Mouse (Mus musculus): ENCODE measurements around the gene Kidins220.

Kidins220 gene

GRCm38 (mm10) chr12:24963393-24964022 is 11.2 kb upstream of the Kidins220 start:
- DNase-seq (ENCODE audit: low spot score): no peak

GRCm38 (mm10) chr12:24965406-24965805 is 9.3 kb upstream of the Kidins220 start:
- DNase-seq (ENCODE audit: low spot score): no peak

GRCm38 (mm10) chr12:24966046-24966445 is 8.7 kb upstream of the Kidins220 start:
- no peak for DNase-seq (ENCODE audit: low spot score)

- no peak for DNase-seq (ENCODE audit: low spot score)
These were observed 3.1 kb upstream of the Kidins220 start for GRCm38 (mm10) chr12:24971490-24972200.

- no peak for DNase-seq (ENCODE audit: low spot score)
These were observed 2.1 kb upstream of the Kidins220 start for GRCm38 (mm10) chr12:24972371-24973350.

GRCm38 (mm10) chr12:24973586-24973985 is 1.1 kb upstream of the Kidins220 start:
- no peak for DNase-seq (ENCODE audit: low spot score)

GRCm38 (mm10) chr12:24975115-24975733 is 499 bp downstream of the Kidins220 start:
- DNase-seq (ENCODE audit: low spot score): peak; percentile 61

- DNase-seq (ENCODE audit: low spot score): no peak
These were observed 10.5 kb downstream of the Kidins220 start for GRCm38 (mm10) chr12:24985226-24985625.

GRCm38 (mm10) chr12:24995350-24995749 is 20.6 kb downstream of the Kidins220 start:
- no peak for DNase-seq (ENCODE audit: low spot score)

- DNase-seq (ENCODE audit: low spot score): no peak
These were observed 30.6 kb downstream of the Kidins220 start for GRCm38 (mm10) chr12:25005350-25005749.

GRCm38 (mm10) chr12:25009957-25010356 is 35.2 kb downstream of the Kidins220 start:
- DNase-seq (ENCODE audit: low spot score): no peak

- DNase-seq (ENCODE audit: low spot score): no peak
These were observed 35.7 kb downstream of the Kidins220 start for GRCm38 (mm10) chr12:25010416-25010815.

GRCm38 (mm10) chr12:25011733-25012367 is 37.1 kb downstream of the Kidins220 start:
- DNase-seq (ENCODE audit: low spot score): no peak

- DNase-seq (ENCODE audit: low spot score): no peak
These were observed 38.1 kb downstream of the Kidins220 start for GRCm38 (mm10) chr12:25012555-25013540.

- no peak for DNase-seq (ENCODE audit: low spot score)
These were observed 39.7 kb downstream of the Kidins220 start for GRCm38 (mm10) chr12:25014307-25014927.

- no peak for DNase-seq (ENCODE audit: low spot score)
These were observed 40.2 kb downstream of the Kidins220 start for GRCm38 (mm10) chr12:25014938-25015337.

GRCm38 (mm10) chr12:25016995-25017394 is 42.3 kb downstream of the Kidins220 start:
- DNase-seq (ENCODE audit: low spot score): no peak

GRCm38 (mm10) chr12:25021057-25021456 is 46.3 kb downstream of the Kidins220 start:
- DNase-seq (ENCODE audit: low spot score): no peak

GRCm38 (mm10) chr12:25024862-25025545 is 50.3 kb downstream of the Kidins220 start:
- DNase-seq (ENCODE audit: low spot score): no peak
